11 mouse cellular contexts compared by ENCODE assay signal in genomic region chr7:82715912-82716601, GRCm38 (mm10).
DNase-seq lines count a peak whose midpoint lies in the region; ATAC-seq and TF ChIP-seq lines count a peak whose summit lies in the region.
"Had no signal": no experiment of that assay in that cellular context is flagged by ENCODE, and none has a peak within 500 bp of the region (broad histone marks: within the 10 kb centered on the region; RNA-seq: fewer than 3 reads in every experiment).

No protein-coding gene starts in this region.

- peak overlapping the region; percentile 11; the same call in 1 of the 2 replicates for H3K4me2 ChIP-seq in forebrain, postnatal 0 days (ENCODE audit: low read depth)
- H3K4me2 ChIP-seq: heart, embryonic 15.5 days had no signal

- H3K4me1 ChIP-seq in forebrain, postnatal 0 days (ENCODE audit: insufficient read depth), result peaks cover 4% of the 10 kb centered on the region; the same call in 1 of the 2 replicates

- ATAC-seq in forebrain, postnatal 0 days, result peak; percentile 50
- no peak for ATAC-seq in activated CD4-positive, CD25-positive, alpha-beta regulatory T cell, adult 4 months

- H3K27me3 ChIP-seq in forebrain, postnatal 0 days (ENCODE audit: insufficient read depth, low read length), result no peaks in the 10 kb centered on the region
- H3K27me3 ChIP-seq: heart, embryonic 15.5 days; megakaryocyte, embryonic 14.5 days had no signal

- peak overlapping the region; percentile 68 for H3K27ac ChIP-seq in forebrain, postnatal 0 days (ENCODE audit: low read depth, low read length)
- H3K27ac ChIP-seq: heart, embryonic 15.5 days had no signal

- H3K9me3 ChIP-seq in forebrain, postnatal 0 days (ENCODE audit: low read length), result no peaks in the 10 kb centered on the region
- H3K9me3 ChIP-seq: heart, embryonic 15.5 days; megakaryocyte, embryonic 14.5 days had no signal

- H3K36me3 ChIP-seq in forebrain, postnatal 0 days (ENCODE audit: insufficient read depth), result peaks cover 2% of the 10 kb centered on the region; the same call in 1 of the 2 replicates
- H3K36me3 ChIP-seq: heart, embryonic 15.5 days had no signal

- no peak overlapping the region for H3K4me3 ChIP-seq in forebrain, postnatal 0 days (ENCODE audit: low read depth, low read length)
- H3K4me3 ChIP-seq: heart, embryonic 15.5 days; megakaryocyte, embryonic 14.5 days had no signal

- peak overlapping the region; percentile 11; the same call in 1 of the 2 replicates for H3K9ac ChIP-seq in forebrain, postnatal 0 days
- H3K9ac ChIP-seq: heart, embryonic 15.5 days had no signal

- no peak for TF ChIP-seq CTCF in forebrain, postnatal 0 days (IDR thresholded peaks at IDR 0.05; ENCODE audit: low read depth)

- DNase-seq in Muller cell, postnatal 12 days (ENCODE audit: inconsistent ontology term), result peak; percentile 31
- DNase-seq in embryo, embryonic 10.5 days (ENCODE audit: low spot score), result peak; percentile 68
- DNase-seq in forebrain, postnatal 0 days, result peak; percentile 54
- DNase-seq in mesoderm, embryonic 11.5 days (ENCODE audit: low read depth, low spot score), result peak; percentile 78
- no peak for DNase-seq in adrenal gland, postnatal 14 days
- no peak for DNase-seq in frontal cortex, postnatal 36 days (ENCODE audit: low spot score in 2 of 2)
- DNase-seq in thymus, postnatal 4 days, result no peak
- DNase-seq: adrenal gland, postnatal 25 days had no signal

- WGBS in forebrain, postnatal 0 days, result 30% methylated on average over 8 of the region's 8 CpGs

Comparison
In these comparisons a context has a peak if more than half of its experiments do, and no peak if none do; other contexts are left out.
1. DNase-seq: peak in Muller cell, postnatal 12 days (single experiment), embryo, embryonic 10.5 days (single experiment), forebrain, postnatal 0 days (single experiment) and mesoderm, embryonic 11.5 days (single experiment); none in adrenal gland, postnatal 14 days (single experiment), frontal cortex, postnatal 36 days (0 of 2) and thymus, postnatal 4 days (single experiment).